Mouse (Mus musculus) megakaryocyte, embryonic 14.5 days (primary cell): ENCODE results near the gene Gm20661.

Experiments
- FLI1 ChIP-seq: IDR thresholded peaks from 2 replicates; pipeline ENCODE4 v1.6.1; 2012; ENCODE audit warnings: low read length, inconsistent platforms, mixed read lengths
- GATA1 ChIP-seq: IDR thresholded peaks from 3 replicates; pipeline ENCODE4 v1.6.1; 2012; ENCODE audit warnings: mixed read lengths, low read length, inconsistent platforms, borderline replicate concordance

- no peak for TF ChIP-seq FLI1
- no peak for TF ChIP-seq GATA1
Measured at GRCm38 (mm10) chr9:107936215-107936822, 46.5 kb upstream of the Gm20661 start.
